Mouse (Mus musculus) left cerebral cortex, adult 18-20 months (tissue): ENCODE data around the gene Chrm5. TPM values are rescaled to one million over a fixed set of nuclear protein-coding genes. Genes with fewer than 3 reads are reported as not detected.

ENCODE experiments used
- DNase-seq, 2 experiments: peaks; one replicate each; pipeline ENCODE4 v3.0.0; 2021 to 2022; ENCODE audit warnings: low spot score in 2 of 2, mixed read lengths in 1 of 2
- total RNA-seq, 2 experiments: library from RNA; stranded (reverse); gene quantifications; 2 replicates each; pipeline ENCODE4 v1.2.3; 2021

Gene Chrm5
- total RNA-seq, 2 experiments from 2014 or later = 1.1 to 2.3 TPM

GRCm38 (mm10) chr2:112430403-112430802 lies 50.2 kb downstream of the Chrm5 start:
- DNase-seq = no peak

GRCm38 (mm10) chr2:112429665-112430064 lies 50.9 kb downstream of the Chrm5 start:
- no peak for DNase-seq

Other genes starting within 250 kb of the Chrm5 start
- 100 to 1,000 TPM; 141 to 158 TPM for gene Lpcat4, start 241.3 kb downstream of the Chrm5 start, total RNA-seq
- gene Nutm1, start 221.5 kb downstream of the Chrm5 start, total RNA-seq = not detected
- gene Nop10, start 218.8 kb downstream of the Chrm5 start, total RNA-seq = 10 to 100 TPM; 48.6 to 56.9 TPM
- 100 to 1,000 TPM; 115 to 123 TPM for gene Slc12a6, start 214.9 kb downstream of the Chrm5 start, total RNA-seq
- 1 to 10 TPM; 2.8 to 3.5 TPM for gene Gm21985, start 214.5 kb downstream of the Chrm5 start, total RNA-seq
- gene Emc4, start 112.7 kb downstream of the Chrm5 start, total RNA-seq = 100 to 1,000 TPM; 149 to 162 TPM
- 10 to 100 TPM; 11.8 to 13.4 TPM for gene Katnbl1, start 101.6 kb downstream of the Chrm5 start, total RNA-seq
- gene Emc7, start 25.8 kb downstream of the Chrm5 start, total RNA-seq = 10 to 100 TPM; 49.8 to 51.8 TPM
- gene Aven, start 12.2 kb upstream of the Chrm5 start, total RNA-seq = 1 to 10 TPM; 9.7 to 9.9 TPM